Mouse (Mus musculus): Measurements from ENCODE around the gene Zfp715. TPM values are rescaled to one million over a fixed set of nuclear protein-coding genes. Genes with fewer than 3 reads are reported as not detected.
"Not testable (repeated sequence)": the region's sequence is repeated elsewhere in the genome, so short reads cannot be mapped to it uniquely, and the experiment has no call there.

Zfp715 gene
- polyA plus RNA-seq, 1 experiment, result 0.01 TPM

DNA sequence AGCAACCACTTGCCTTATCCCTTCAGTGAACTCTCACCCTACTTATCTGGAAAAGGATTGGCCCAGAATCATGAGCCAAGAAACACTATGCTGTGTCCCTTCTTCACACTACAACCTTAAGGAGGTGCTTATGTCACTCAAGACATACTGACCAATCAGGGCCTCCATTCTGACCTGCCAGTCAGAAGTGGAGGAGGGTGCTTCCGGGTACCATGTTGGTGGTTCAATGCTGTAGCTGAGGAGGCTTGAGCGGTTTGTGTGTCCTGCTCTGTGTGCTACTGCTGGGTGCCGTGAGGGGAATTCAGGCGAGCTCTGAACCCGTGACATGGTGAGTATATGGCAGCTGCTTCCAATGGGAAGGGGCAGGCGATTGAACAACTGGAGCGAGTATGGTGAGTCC lies 59.6 kb downstream of the Zfp715 start:
- H3K9me3 ChIP-seq (ENCODE audit: control insufficient read depth, low read length), result no peaks in the 10 kb centered on the region; the same call in 1 of the 2 replicates
- H3K27me3 ChIP-seq (ENCODE audit: control insufficient read depth), result no peaks in the 10 kb centered on the region
- no peaks in the 10 kb centered on the region for H3K36me3 ChIP-seq (ENCODE audit: control insufficient read depth)
- H3K4me3 ChIP-seq (replicated peaks), result no peak overlapping the region
- TF ChIP-seq GATA1 (IDR thresholded peaks at IDR 0.05; ENCODE audit: low read length) (no peak), TAL1 (IDR thresholded peaks at IDR 0.05; ENCODE audit: low read length) (no peak)
- no peaks in the 10 kb centered on the region for H3K4me1 ChIP-seq (ENCODE audit: control insufficient read depth)

- H3K36me3 ChIP-seq (ENCODE audit: control insufficient read depth); H3K4me3 ChIP-seq (replicated peaks); H3K9me3 ChIP-seq (ENCODE audit: control insufficient read depth, low read length); H3K27me3 ChIP-seq (ENCODE audit: control insufficient read depth); H3K4me1 ChIP-seq (ENCODE audit: control insufficient read depth): not testable (repeated sequence)
These were observed 62.4 kb downstream of the Zfp715 start for GRCm38 (mm10) chr7:43250718-43251117.

Other genes starting within 250 kb of the Zfp715 start
- 0.01 TPM in 1 of 2 replicates, not detected in the other for gene Zfp936, start 199.1 kb downstream of the Zfp715 start, polyA plus RNA-seq (2012)
- 0.02 TPM in 1 of 2 replicates, not detected in the other for gene Siglecf, start 38.0 kb upstream of the Zfp715 start, polyA plus RNA-seq (2012)
- not detected in 2 replicates for gene Siglecg, start 94.9 kb upstream of the Zfp715 start, polyA plus RNA-seq (2012)
- gene Lim2, start 114.4 kb upstream of the Zfp715 start, polyA plus RNA-seq (2012), result not detected in 2 replicates
- not detected in 2 replicates for gene Nkg7, start 123.8 kb upstream of the Zfp715 start, polyA plus RNA-seq (2012)
- not detected in 2 replicates for gene Cldnd2, start 127.5 kb upstream of the Zfp715 start, polyA plus RNA-seq (2012)
- 8.9 and 11.8 TPM in 2 replicates for gene Etfb, start 130.8 kb upstream of the Zfp715 start, polyA plus RNA-seq (2012)
- not detected in 2 replicates for gene Gm45233, start 130.8 kb upstream of the Zfp715 start, polyA plus RNA-seq (2012)
- 0.06 and 0.10 TPM in 2 replicates for gene Vsig10l, start 149.9 kb upstream of the Zfp715 start, polyA plus RNA-seq (2012)
- 0.01 TPM in 1 of 2 replicates, not detected in the other for gene Iglon5, start 176.8 kb upstream of the Zfp715 start, polyA plus RNA-seq (2012)
- not detected in 2 replicates for gene 4931406B18Rik, start 192.6 kb upstream of the Zfp715 start, polyA plus RNA-seq (2012)
- 0.02 TPM in 1 of 2 replicates, not detected in the other for gene Cd33, start 231.1 kb upstream of the Zfp715 start, polyA plus RNA-seq (2012)
- not detected in 2 replicates for gene Zfp658, start 249.0 kb upstream of the Zfp715 start, polyA plus RNA-seq (2012)